Mouse (Mus musculus): ENCODE measurements around the gene Ddost.

Gene Ddost

DNA sequence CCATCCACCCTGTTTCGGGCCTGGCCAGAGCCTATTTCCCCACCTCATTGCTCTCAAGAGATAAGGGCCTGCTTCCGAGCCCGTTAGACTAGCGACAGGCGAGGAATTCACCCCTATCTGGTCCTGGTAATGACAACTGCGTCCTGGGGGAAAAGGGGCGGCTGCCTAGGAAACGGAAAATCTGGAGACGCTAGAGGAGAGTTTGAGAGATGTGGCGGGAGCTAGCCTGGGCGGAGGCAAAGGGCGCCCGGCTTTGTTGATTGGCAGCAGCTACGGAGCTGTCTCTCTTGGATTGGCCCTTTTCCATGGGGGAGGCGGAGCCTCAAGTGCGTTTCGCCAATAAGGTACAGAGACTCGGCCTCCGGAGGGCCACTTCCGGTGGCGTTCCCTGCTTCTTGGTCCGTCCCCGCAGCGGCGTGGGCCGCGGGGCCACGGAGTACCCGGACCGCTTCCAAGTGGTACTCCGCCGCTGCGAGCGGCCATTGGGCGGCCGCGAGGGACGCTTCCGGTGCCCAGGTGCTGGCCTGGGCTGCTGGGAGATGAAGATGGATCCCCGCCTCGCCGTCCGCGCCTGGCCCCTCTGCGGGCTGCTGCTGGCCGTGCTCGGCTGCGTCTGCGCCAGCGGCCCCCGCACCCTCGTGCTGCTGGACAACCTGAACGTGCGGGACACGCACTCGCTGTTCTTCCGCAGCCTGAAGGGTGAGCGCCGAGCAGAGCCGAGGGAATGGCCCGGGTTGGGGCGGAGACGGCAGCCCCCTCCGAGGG is at the start of gene Ddost:
Ddost (plus strand) TSS at position 391 of the 765 bp plus-strand sequence.
- peak; percentile 100 for DNase-seq (ENCODE audit: low read depth, low spot score)

DNA sequence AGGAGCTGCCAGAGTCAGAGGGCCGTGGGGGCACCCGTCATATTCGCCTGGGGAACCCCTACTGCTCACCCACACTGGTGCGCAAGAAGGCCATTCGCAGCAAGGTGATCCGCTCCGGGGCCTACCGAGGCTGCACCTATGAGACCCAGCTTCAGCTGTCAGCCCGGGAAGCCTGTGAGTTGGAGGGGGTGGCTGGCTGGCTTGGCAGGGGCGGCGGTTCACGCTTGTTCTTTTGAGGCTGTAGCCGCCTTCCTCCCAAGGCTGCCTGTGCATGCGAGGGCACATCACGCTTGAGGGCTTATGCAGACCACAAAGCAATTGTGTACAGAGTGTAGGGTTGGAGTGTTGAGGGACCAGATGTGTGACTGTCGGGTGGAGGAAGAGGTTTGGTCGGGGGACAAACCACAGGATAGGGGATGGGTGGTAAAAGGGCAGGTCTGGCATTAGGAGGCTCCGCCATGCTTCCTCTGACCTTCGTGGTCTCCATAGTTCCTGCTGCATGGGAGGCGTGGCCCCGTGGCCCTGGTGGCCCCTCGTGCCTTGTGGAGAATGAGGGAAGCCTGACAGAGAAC is 47.3 kb upstream of the Ddost start:
- no peak for DNase-seq (ENCODE audit: low read depth, low spot score)

DNA sequence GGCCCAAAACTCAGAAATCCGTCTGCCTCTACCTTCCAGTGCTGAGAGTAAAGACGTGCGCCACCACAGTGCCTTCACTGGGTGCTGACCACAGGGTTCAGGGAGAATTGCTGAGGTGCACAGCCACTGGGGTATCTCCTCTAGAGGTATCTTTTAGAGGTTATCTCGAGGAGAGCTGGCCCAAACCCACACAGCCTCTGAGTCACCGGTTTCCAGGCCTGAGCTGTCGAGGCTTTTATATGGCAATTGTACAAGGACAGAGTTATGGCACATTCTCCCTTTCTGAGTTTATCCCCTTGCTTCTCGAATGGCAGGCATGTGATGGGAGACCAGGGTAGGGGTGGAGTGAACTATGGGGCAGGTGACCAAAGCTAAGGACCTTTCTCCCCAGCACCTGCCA is 45.9 kb upstream of the Ddost start:
- no peak for DNase-seq (ENCODE audit: low read depth, low spot score)

DNA sequence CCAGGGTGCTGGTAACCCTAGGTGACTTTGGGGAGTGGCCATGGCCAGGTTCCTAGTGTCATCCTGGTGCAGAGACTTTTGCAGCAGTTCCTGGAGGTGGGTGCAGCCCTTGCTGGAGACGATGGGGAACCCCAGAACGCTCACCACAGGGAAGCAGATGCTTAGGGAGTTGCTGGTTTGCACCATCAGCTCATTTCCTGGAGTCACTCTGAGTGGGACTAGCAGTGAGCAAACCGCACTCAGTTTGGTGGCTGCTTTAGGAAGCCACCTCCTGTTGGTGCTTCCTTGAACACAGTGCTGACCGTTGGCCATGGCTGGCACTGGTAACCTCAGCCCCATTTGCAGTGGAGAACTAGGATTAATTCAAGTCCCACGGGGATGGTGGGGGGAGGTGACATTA is 45.0 kb upstream of the Ddost start:
- no peak for DNase-seq (ENCODE audit: low read depth, low spot score)

DNA sequence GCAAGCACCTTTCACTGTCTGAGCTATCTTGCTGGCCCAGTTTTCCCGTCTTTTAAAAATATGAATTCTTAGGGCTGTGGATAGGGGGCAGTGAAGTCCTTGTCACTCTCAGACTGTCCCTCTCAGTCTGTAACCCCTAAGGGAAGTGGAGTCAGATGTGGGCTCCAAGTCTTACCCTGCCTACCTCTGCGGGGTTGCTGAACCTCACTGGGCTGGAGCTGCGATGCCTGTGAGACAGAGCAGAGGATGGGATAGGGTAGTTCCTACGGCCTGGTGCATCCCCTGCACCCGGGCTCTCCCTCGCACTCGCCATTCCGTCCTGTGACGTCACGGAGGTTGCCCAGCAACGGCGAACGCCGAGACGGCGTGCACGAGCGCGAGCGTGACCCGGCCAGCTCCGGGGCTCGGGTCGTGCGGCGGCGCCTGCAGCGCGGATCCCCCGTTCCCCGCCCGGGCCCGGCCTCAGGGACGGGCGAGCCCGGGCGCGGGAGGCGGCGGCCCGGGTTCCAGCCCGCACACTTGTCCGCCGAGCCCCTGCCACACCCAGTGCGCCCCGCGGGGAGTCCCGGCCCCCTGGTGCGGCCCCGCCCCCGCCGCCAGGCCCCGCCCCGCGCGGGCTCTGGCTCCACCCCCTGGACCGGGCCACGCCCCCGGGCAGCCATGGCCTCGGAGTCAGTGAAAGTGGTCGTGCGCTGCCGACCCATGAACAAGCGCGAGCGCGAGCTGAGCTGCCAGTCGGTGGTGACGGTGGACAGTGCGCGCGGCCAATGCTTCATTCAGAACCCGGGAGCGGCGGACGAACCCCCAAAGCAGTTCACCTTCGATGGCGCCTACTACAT is 42.5 kb upstream of the Ddost start:
- peak; percentile 84 for DNase-seq (ENCODE audit: low read depth, low spot score)

DNA sequence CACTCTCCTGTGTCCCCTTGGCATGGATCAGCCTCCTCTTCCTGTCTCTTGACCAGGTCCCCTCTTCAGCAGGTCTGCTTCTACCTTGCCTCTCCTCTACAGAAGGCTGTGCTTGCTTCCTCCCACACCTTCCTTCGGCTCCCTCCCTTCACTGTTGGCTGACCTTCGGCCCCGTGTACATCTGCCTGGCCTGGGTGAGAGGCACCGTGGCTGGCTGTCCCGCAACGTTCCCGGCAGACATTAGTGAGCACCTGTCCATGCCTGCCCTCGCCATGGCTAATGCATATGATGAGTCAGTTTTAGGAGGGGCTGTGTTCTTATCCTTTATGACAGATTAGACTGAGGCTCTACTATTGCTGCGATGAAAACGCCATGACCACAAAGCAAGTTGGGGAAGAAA is 36.7 kb upstream of the Ddost start:
- no peak for DNase-seq (ENCODE audit: low read depth, low spot score)

DNA sequence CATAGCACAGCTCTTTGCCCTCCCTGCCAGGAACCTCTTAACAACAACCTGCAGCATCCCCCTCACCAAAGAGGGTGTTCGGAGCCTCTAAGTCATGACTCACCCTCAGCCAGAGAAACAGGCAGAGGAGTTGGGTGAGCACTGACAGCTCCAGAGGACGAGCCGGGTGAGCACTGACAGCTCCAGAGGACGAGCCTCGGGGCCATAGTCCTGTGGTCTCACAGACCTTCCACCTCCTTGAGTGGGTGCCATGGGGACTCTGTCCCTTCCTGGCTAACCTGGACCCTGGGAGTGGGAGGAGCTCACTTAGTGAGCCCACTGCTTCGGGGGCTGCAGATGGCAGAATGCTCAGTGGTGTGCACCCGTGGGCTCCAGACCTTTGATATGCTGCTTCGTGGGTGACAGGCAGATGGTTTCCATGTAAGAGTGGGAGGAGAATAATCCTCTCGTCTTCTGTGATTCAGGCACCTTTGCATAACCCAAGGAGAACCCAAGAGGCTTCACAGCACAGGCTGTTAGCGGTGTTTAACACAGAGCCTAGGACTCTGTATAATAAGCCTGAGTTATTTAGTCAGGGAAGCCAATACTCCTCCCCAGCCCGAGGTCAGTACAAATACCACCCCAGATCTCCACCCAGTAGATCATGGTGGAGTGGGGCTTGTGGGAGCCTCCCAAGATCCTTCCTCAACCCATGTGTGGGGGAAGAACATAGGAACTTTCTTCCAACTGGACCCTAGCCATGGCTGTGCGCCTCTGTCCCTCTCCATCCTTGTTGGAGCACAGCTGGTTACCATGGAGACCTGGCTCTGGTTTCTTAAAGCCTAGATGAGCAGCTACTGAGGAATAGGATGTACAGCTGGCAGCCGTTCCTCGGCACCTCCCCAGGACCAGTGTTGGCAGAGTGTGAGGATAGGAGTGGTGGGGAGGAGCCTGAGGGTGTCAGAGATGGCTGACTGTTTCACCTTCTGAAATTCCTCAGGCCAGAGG is 32.2 kb upstream of the Ddost start:
- peak; percentile 45 for DNase-seq (ENCODE audit: low read depth, low spot score)

DNA sequence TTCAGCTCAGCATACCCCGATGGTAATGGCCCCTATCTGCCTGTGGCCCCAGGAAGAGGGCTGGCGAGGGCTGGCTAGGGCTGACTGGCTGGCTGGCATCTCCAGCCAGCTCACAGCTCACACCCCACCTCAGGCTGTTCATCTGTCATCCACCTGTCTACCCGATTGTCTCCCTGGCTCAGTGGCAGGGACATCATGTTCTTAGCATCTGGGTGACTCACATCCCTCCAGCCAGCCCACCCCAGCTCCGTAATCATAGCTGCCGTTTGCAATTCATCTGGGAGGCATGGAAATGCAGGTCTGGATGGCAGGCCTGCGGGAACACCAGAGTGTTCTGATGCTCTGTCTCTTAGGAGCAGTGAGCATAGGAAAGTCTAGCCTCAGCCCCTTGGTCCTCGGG is 26.2 kb upstream of the Ddost start:
- no peak for DNase-seq (ENCODE audit: low read depth, low spot score)

DNA sequence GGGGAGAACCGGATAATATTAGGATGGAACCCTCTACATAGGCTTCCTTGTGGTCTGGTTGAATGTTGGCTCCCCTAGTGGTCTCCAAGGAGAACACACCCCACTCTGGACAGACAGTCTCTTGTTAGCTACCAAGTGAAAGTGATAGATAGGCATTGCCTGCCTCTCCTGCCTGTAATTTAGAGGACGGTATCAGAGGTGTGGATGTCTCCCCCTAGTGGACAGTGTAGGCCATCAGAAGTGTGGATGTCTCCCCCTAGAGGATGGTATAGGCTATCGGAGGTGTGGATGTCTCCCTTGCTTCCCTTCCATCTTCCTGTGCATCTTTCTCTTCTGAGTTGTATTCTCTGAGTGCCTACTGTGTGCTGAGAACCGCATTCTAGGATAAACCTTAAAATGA is 21.7 kb upstream of the Ddost start:
- peak; percentile 97 for DNase-seq (ENCODE audit: low read depth, low spot score)

DNA sequence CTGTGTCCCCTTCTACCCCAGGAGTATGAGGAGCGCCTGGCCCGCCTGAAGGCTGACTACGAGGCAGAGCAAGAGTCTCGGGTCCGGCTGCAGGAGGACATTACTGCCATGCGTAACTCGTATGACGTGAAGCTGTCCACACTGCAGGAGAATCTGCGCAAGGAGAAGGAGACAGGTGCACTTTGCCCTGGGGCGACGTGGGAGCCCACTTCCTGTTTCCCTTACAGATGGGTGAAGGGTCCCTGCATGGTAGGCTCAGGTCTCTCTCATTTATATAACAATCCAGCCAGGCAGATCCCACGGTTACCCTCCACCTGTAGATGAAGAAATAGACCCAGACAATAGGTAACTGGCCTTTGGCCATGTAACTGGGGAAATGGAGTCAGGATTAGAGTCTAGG is 18.1 kb upstream of the Ddost start:
- DNase-seq (ENCODE audit: low read depth, low spot score) = no peak

DNA sequence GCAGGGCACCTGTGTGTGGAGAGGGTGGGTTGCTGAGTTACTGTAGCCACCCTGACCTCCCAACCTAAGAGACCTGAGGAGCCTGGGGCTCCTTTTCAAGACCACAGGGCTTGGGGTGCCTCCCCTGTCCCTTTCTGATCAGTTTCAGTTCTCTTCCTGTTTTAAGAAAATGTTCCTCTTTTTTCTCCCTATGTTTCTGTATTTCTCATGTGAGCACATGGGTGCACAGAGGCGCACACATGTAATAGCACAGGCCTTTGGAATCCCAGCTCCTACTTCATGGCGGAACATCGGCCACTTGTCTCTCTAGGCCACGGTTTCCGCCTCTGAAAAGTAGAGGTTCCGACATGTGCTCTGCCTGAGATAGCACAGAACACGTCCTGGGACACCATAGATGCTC is 15.8 kb upstream of the Ddost start:
- no peak for DNase-seq (ENCODE audit: low read depth, low spot score)

DNA sequence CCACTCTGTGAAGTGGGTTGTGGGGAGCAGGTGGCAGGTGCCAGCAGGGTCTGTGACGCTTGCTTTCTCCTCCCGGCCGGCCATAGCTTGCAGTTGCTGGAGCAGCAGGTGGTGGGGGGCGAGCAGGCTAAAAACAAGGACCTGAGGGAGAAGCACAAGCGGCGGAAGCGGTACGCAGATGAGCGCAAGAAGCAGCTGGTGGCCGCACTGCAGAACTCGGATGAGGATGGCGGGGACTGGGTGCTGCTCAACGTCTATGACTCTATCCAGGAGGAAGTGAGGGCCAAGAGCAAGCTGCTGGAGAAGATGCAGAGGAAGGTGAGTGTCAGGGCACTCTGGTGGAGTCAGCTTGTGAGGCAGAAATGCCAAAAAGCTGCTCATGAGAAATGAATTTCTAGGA is 12.5 kb upstream of the Ddost start:
- no peak for DNase-seq (ENCODE audit: low read depth, low spot score)

DNA sequence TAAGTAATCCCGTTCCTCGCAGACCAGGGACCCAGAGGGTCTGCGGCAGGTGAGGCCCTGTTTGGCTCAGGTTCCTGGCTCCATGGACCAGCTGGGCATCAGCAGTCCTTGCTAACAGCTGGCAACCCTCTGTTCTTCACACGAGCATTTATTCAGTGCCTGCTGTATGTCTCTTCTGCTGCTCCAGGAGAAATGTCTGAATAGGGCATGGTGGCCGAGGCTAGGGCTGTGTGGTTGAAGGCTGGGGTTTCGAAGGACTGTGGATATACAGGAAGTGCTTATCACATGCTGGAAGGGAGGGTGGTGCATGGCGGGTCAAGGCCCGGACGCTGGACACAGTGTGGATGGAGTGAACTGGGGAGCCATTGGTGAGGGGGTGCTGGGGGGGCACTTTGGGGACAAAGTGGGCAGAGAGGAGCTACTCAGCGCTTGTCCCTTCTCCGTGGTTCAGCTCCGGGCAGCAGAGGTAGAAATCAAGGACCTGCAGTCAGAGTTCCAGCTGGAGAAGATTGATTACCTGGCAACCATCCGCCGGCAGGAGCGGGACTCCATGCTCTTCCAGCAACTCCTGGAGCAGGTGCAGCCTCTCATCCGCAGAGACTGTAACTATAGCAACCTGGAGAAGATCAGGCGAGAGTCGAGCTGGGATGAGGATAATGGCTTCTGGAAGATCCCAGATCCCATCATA is 11.1 kb upstream of the Ddost start:
- peak; percentile 42 for DNase-seq (ENCODE audit: low read depth, low spot score)

DNA sequence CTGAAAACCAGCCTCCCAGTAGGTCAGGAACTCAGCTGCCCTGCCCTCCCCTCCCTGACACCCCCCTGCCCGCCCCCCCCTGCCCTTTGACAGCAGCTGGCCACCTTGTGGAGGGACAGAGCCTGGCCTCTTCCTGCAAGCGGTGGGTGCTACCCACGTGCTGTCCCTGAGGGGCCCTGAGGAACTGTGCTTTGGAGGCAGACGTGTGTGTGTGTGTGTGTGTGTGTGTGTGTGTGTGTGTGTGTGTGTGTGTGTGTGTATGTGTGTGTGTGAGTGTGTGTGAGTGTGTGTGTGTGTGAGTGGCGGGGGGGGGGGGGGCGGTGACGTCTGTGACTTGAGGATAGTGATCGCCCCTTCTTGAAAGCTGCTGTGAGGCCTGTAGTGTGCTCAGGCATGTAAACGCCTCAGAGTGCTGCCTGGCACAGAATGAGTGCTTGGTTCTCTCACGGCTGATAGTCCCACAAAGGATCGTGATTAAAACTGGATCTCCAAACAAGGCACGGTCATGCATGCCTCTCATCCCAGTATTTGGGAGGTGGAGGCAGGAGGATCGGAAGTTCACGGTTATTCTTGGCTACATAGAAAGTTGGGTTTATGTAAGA is 10.5 kb upstream of the Ddost start:
- no peak for DNase-seq (ENCODE audit: low read depth, low spot score)

DNA sequence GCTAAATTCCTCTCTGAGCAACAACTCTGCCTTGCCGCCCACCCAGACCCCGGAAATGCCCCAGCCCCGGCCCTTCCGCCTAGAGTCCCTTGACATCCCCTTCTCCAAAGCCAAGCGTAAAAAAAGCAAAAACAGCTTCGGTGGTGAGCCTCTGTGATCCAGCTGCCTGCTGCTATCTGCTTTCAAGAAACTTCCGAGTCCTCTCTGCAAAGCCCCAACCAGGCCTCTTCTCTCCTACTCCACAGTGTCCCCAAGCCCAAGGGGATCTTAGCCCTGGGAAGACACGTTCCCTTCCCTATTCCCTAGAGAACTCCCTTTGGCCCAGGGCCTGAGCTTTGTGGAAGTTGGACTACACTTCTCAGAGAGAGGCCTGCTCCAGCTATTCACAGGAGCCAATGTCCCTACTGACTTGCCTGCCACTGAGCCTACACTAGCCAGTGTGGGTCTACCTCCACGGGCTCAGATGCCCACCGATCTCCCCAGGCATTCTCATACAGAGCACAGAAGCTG is 3.2 kb upstream of the Ddost start:
- no peak for DNase-seq (ENCODE audit: low read depth, low spot score)

DNA sequence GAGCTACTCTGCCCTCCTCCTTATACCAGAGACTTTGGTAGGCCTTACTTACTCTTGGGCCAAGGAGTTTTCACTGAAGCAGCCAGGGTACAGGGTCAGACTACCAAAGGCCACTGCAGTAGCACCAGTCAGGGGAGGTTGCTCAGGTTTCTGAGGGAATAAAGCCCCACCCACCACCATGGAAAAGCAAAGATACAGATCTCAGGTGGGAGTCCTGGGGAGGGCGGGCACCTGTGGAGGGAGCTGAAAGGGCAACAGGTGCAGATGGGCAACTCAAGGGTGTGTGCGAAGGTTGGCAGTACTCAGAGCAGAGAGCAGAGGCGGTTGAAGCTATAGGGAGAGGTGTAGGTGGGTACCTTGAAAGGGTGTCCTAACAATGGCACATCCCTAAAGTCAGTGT is 1.5 kb upstream of the Ddost start:
- no peak for DNase-seq (ENCODE audit: low read depth, low spot score)

DNA sequence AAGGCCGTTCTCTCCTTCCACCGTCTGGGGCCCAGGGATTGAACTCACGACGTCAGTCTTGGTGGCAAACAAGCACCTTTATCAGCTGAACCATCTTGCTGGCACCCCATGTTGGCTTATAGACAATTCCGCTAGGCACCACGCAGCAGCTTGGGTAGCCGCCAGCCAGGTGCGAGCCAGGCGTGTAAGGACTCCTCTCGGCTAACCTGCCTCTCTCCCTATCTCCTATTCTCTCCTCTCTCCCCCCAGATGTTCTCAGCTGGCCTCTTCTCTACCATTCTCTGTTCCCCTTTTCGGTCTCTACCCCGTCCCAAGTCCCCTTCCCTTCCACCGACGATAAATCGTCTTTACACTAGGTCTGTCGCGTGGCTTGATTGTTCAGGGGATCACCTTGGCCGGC is 788 bp upstream of the Ddost start:
- no peak for DNase-seq (ENCODE audit: low read depth, low spot score)

DNA sequence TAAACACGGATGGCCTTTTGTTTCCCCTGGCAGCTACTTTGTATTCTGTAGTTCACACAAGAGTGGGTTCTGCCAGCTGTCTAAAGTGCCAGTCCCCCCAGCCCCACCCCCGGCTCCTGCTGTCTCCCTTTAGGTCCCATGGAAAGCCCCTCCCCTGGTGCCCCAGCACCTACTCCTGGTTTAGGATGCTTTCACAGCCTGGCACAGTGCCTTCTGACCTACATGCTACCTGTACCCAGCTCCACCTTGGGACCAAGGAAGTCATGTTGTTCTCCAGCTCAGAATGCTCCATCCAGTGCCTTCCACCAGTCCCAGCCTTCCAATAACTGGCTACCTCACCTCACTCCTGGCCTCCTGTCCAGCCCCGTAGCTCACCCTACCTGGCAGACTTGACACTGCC is 2.5 kb downstream of the Ddost start:
- DNase-seq (ENCODE audit: low read depth, low spot score) = no peak

DNA sequence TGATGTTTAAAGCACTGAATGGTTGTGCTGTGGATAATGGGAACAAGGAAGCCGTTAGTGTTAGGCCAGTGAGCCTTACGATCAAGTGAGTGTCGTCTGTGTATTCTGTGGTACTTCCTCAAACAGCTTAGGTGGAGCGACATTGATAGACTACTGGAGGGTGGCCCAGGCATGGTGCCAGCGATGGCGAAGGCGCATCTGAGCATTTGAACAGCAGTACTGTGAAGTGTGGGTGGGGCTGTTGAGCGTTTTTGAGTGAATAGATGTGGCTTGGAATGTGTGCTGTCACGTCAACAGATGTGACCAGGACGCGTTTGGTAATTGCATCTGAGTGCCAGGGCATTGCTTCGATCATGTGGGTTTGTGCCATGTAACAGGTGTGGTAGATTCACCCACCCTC is 3.2 kb downstream of the Ddost start:
- DNase-seq (ENCODE audit: low read depth, low spot score) = no peak

DNA sequence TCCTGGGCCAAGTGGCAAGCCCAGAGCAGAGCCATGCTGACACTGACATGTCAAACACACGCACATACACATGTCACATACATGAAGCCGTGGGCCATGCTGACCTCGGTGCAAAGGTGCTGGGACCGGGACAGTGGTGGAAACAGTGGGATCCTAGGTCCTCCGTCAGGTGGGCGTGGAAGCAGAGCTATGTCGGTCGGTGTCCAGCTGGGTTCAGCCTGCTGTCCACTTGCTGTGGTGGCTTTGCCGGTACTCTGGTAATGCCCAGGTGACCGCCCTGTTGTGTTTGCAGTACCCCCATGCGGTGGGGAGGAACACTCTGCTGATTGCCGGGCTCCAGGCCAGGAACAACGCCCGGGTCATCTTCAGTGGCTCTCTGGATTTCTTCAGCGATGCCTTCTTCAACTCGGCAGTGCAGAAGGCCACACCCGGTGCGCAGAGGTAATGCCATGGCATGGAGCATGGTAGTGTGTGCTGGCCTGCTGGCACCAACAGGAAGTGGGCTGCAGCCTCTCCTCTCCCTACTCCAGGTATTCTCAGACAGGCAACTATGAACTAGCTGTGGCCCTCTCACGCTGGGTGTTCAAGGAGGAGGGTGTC is 5.9 kb downstream of the Ddost start:
- DNase-seq (ENCODE audit: low read depth, low spot score) = no peak
